Mouse (Mus musculus): ENCODE results near the gene Slc8a3. TPM values are rescaled to one million over a fixed set of nuclear protein-coding genes. Genes with fewer than 3 reads are reported as not detected.

Gene Slc8a3
- polyA plus RNA-seq, 1 experiment from 2014 or later, result 0.84 TPM

- no peak overlapping the region for H3K4me2 ChIP-seq (ENCODE audit: low read depth, severe bottlenecking)
- no peak overlapping the region for H3K4me3 ChIP-seq (ENCODE audit: low read depth, low read length)
- H3K4me1 ChIP-seq (ENCODE audit: control insufficient read depth, insufficient read depth, low read length), result peaks cover 3% of the 10 kb centered on the region
- H3K9ac ChIP-seq (ENCODE audit: low read length), result no peak overlapping the region
- no peak for ATAC-seq (ENCODE audit: insufficient number of reproducible peaks, low FRiP score, low TSS enrichment, low read depth)
- no peak overlapping the region for H3K27ac ChIP-seq (replicated peaks; ENCODE audit: low read depth, low read length)
- no peak for DNase-seq (ENCODE audit: low spot score)
- no peaks in the 10 kb centered on the region for H3K36me3 ChIP-seq (ENCODE audit: control insufficient read depth, insufficient read depth, low read length)
- no peaks in the 10 kb centered on the region for H3K9me3 ChIP-seq (ENCODE audit: control insufficient read depth, low read length)
- H3K27me3 ChIP-seq (ENCODE audit: control insufficient read depth, insufficient read depth, low read length), result no peaks in the 10 kb centered on the region
- WGBS, result 92% methylated on average over 7 of the region's 7 CpGs
Measured at GRCm38 (mm10) chr12:81168031-81168430, 164.9 kb downstream of the Slc8a3 start.

GRCm38 (mm10) chr12:81167142-81167541 lies 165.8 kb downstream of the Slc8a3 start:
- Histone ChIP-seq H3K36me3 (ENCODE audit: control insufficient read depth, insufficient read depth, low read length) (no peaks in the 10 kb centered on the region), H3K27me3 (ENCODE audit: control insufficient read depth, insufficient read depth, low read length) (no peaks in the 10 kb centered on the region), H3K27ac (replicated peaks; ENCODE audit: low read depth, low read length) (no peak overlapping the region), H3K9ac (ENCODE audit: low read length) (no peak overlapping the region), H3K4me2 (ENCODE audit: low read depth, severe bottlenecking) (no peak overlapping the region), H3K4me1 (ENCODE audit: control insufficient read depth, insufficient read depth, low read length) (peaks cover 3% of the 10 kb centered on the region), H3K4me3 (ENCODE audit: low read depth, low read length) (no peak overlapping the region), H3K9me3 (ENCODE audit: control insufficient read depth, low read length) (no peaks in the 10 kb centered on the region)
- no peak for DNase-seq (ENCODE audit: low spot score)
- 39% methylated on average over 9 of the region's 9 CpGs for WGBS
- ATAC-seq (ENCODE audit: insufficient number of reproducible peaks, low FRiP score, low TSS enrichment, low read depth), result no peak

GRCm38 (mm10) chr12:81166615-81167014 lies 166.4 kb downstream of the Slc8a3 start:
- Histone ChIP-seq H3K4me3 (ENCODE audit: low read depth, low read length) (no peak overlapping the region), H3K4me1 (ENCODE audit: control insufficient read depth, insufficient read depth, low read length) (peaks cover 3% of the 10 kb centered on the region), H3K27ac (replicated peaks; ENCODE audit: low read depth, low read length) (no peak overlapping the region), H3K9ac (ENCODE audit: low read length) (no peak overlapping the region), H3K4me2 (ENCODE audit: low read depth, severe bottlenecking) (no peak overlapping the region), H3K27me3 (ENCODE audit: control insufficient read depth, insufficient read depth, low read length) (no peaks in the 10 kb centered on the region), H3K9me3 (ENCODE audit: control insufficient read depth, low read length) (no peaks in the 10 kb centered on the region), H3K36me3 (ENCODE audit: control insufficient read depth, insufficient read depth, low read length) (no peaks in the 10 kb centered on the region)
- 63% methylated on average over 8 of the region's 8 CpGs for WGBS
- no peak for DNase-seq (ENCODE audit: low spot score)
- ATAC-seq (ENCODE audit: insufficient number of reproducible peaks, low FRiP score, low TSS enrichment, low read depth), result no peak

- H3K9me3 ChIP-seq (ENCODE audit: control insufficient read depth, low read length), result no peaks in the 10 kb centered on the region
- no peak overlapping the region for H3K4me3 ChIP-seq (ENCODE audit: low read depth, low read length)
- peaks cover 3% of the 10 kb centered on the region for H3K4me1 ChIP-seq (ENCODE audit: control insufficient read depth, insufficient read depth, low read length)
- peak; percentile 62 for ATAC-seq (ENCODE audit: insufficient number of reproducible peaks, low FRiP score, low TSS enrichment, low read depth)
- no peak overlapping the region for H3K27ac ChIP-seq (replicated peaks; ENCODE audit: low read depth, low read length)
- WGBS, result 4% methylated on average over 10 of the region's 10 CpGs
- H3K4me2 ChIP-seq (ENCODE audit: low read depth, severe bottlenecking), result no peak overlapping the region
- H3K27me3 ChIP-seq (ENCODE audit: control insufficient read depth, insufficient read depth, low read length), result no peaks in the 10 kb centered on the region
- peak; percentile 66 for DNase-seq (ENCODE audit: low spot score)
- H3K9ac ChIP-seq (ENCODE audit: low read length), result no peak overlapping the region
- no peaks in the 10 kb centered on the region for H3K36me3 ChIP-seq (ENCODE audit: control insufficient read depth, insufficient read depth, low read length)
Measured at GRCm38 (mm10) chr12:81166092-81166491, 166.9 kb downstream of the Slc8a3 start.

GRCm38 (mm10) chr12:81163566-81163965 lies 169.4 kb downstream of the Slc8a3 start:
- peaks cover 3% of the 10 kb centered on the region for H3K4me1 ChIP-seq (ENCODE audit: control insufficient read depth, insufficient read depth, low read length)
- no peaks in the 10 kb centered on the region for H3K36me3 ChIP-seq (ENCODE audit: control insufficient read depth, insufficient read depth, low read length)
- WGBS, result 86% methylated on average over 3 of the region's 3 CpGs
- no peak overlapping the region for H3K9ac ChIP-seq (ENCODE audit: low read length)
- no peak overlapping the region for H3K27ac ChIP-seq (replicated peaks; ENCODE audit: low read depth, low read length)
- no peak for DNase-seq (ENCODE audit: low spot score)
- no peaks in the 10 kb centered on the region for H3K27me3 ChIP-seq (ENCODE audit: control insufficient read depth, insufficient read depth, low read length)
- no peak overlapping the region for H3K4me2 ChIP-seq (ENCODE audit: low read depth, severe bottlenecking)
- no peak overlapping the region for H3K4me3 ChIP-seq (ENCODE audit: low read depth, low read length)
- ATAC-seq (ENCODE audit: insufficient number of reproducible peaks, low FRiP score, low TSS enrichment, low read depth), result no peak
- H3K9me3 ChIP-seq (ENCODE audit: control insufficient read depth, low read length), result no peaks in the 10 kb centered on the region

- H3K27ac ChIP-seq (replicated peaks; ENCODE audit: low read depth, low read length), result no peak overlapping the region
- no peak overlapping the region for H3K9ac ChIP-seq (ENCODE audit: low read length)
- ATAC-seq (ENCODE audit: insufficient number of reproducible peaks, low FRiP score, low TSS enrichment, low read depth), result no peak
- WGBS, result 84% methylated on average over 3 of the region's 3 CpGs
- H3K4me2 ChIP-seq (ENCODE audit: low read depth, severe bottlenecking), result no peak overlapping the region
- H3K4me1 ChIP-seq (ENCODE audit: control insufficient read depth, insufficient read depth, low read length), result peaks cover 3% of the 10 kb centered on the region
- no peaks in the 10 kb centered on the region for H3K27me3 ChIP-seq (ENCODE audit: control insufficient read depth, insufficient read depth, low read length)
- H3K36me3 ChIP-seq (ENCODE audit: control insufficient read depth, insufficient read depth, low read length), result no peaks in the 10 kb centered on the region
- no peaks in the 10 kb centered on the region for H3K9me3 ChIP-seq (ENCODE audit: control insufficient read depth, low read length)
- DNase-seq (ENCODE audit: low spot score), result no peak
- H3K4me3 ChIP-seq (ENCODE audit: low read depth, low read length), result no peak overlapping the region
Measured at GRCm38 (mm10) chr12:81163131-81163530, 169.8 kb downstream of the Slc8a3 start.

- peaks cover 3% of the 10 kb centered on the region for H3K4me1 ChIP-seq (ENCODE audit: control insufficient read depth, insufficient read depth, low read length)
- no peak overlapping the region for H3K27ac ChIP-seq (replicated peaks; ENCODE audit: low read depth, low read length)
- H3K9me3 ChIP-seq (ENCODE audit: control insufficient read depth, low read length), result no peaks in the 10 kb centered on the region
- WGBS, result 88% methylated on average over 2 of the region's 2 CpGs
- no peak for DNase-seq (ENCODE audit: low spot score)
- no peak overlapping the region for H3K4me2 ChIP-seq (ENCODE audit: low read depth, severe bottlenecking)
- H3K4me3 ChIP-seq (ENCODE audit: low read depth, low read length), result no peak overlapping the region
- ATAC-seq (ENCODE audit: insufficient number of reproducible peaks, low FRiP score, low TSS enrichment, low read depth), result no peak
- no peaks in the 10 kb centered on the region for H3K27me3 ChIP-seq (ENCODE audit: control insufficient read depth, insufficient read depth, low read length)
- no peak overlapping the region for H3K9ac ChIP-seq (ENCODE audit: low read length)
- no peaks in the 10 kb centered on the region for H3K36me3 ChIP-seq (ENCODE audit: control insufficient read depth, insufficient read depth, low read length)
Measured at GRCm38 (mm10) chr12:81161282-81161681, 171.7 kb downstream of the Slc8a3 start.

GRCm38 (mm10) chr12:81160831-81161230 lies 172.1 kb downstream of the Slc8a3 start:
- DNase-seq (ENCODE audit: low spot score), result no peak
- WGBS, result 63% methylated on average over 5 of the region's 5 CpGs
- H3K4me2 ChIP-seq (ENCODE audit: low read depth, severe bottlenecking), result no peak overlapping the region
- no peaks in the 10 kb centered on the region for H3K9me3 ChIP-seq (ENCODE audit: control insufficient read depth, low read length)
- H3K4me1 ChIP-seq (ENCODE audit: control insufficient read depth, insufficient read depth, low read length), result peaks cover 3% of the 10 kb centered on the region
- no peaks in the 10 kb centered on the region for H3K27me3 ChIP-seq (ENCODE audit: control insufficient read depth, insufficient read depth, low read length)
- ATAC-seq (ENCODE audit: insufficient number of reproducible peaks, low FRiP score, low TSS enrichment, low read depth), result no peak
- no peak overlapping the region for H3K4me3 ChIP-seq (ENCODE audit: low read depth, low read length)
- H3K9ac ChIP-seq (ENCODE audit: low read length), result no peak overlapping the region
- H3K27ac ChIP-seq (replicated peaks; ENCODE audit: low read depth, low read length), result no peak overlapping the region
- no peaks in the 10 kb centered on the region for H3K36me3 ChIP-seq (ENCODE audit: control insufficient read depth, insufficient read depth, low read length)

GRCm38 (mm10) chr12:81160425-81160824 lies 172.6 kb downstream of the Slc8a3 start:
- no peaks in the 10 kb centered on the region; the same call in 1 of the 2 replicates for H3K4me1 ChIP-seq (ENCODE audit: control insufficient read depth, insufficient read depth, low read length)
- no peak overlapping the region for H3K27ac ChIP-seq (replicated peaks; ENCODE audit: low read depth, low read length)
- WGBS, result 40% methylated on average over 3 of the region's 3 CpGs
- H3K36me3 ChIP-seq (ENCODE audit: control insufficient read depth, insufficient read depth, low read length), result no peaks in the 10 kb centered on the region
- ATAC-seq (ENCODE audit: insufficient number of reproducible peaks, low FRiP score, low TSS enrichment, low read depth) (no peak), DNase-seq (ENCODE audit: low spot score) (no peak)
- H3K27me3 ChIP-seq (ENCODE audit: control insufficient read depth, insufficient read depth, low read length), result no peaks in the 10 kb centered on the region
- no peak overlapping the region for H3K4me3 ChIP-seq (ENCODE audit: low read depth, low read length)
- no peak overlapping the region for H3K9ac ChIP-seq (ENCODE audit: low read length)
- H3K4me2 ChIP-seq (ENCODE audit: low read depth, severe bottlenecking), result no peak overlapping the region
- H3K9me3 ChIP-seq (ENCODE audit: control insufficient read depth, low read length), result no peaks in the 10 kb centered on the region
